Mouse (Mus musculus): ENCODE data around the gene Tnrc18.
"Not testable (repeated sequence)": the region's sequence is repeated elsewhere in the genome, so short reads cannot be mapped to it uniquely, and the experiment has no call there.

Tnrc18 gene

DNA sequence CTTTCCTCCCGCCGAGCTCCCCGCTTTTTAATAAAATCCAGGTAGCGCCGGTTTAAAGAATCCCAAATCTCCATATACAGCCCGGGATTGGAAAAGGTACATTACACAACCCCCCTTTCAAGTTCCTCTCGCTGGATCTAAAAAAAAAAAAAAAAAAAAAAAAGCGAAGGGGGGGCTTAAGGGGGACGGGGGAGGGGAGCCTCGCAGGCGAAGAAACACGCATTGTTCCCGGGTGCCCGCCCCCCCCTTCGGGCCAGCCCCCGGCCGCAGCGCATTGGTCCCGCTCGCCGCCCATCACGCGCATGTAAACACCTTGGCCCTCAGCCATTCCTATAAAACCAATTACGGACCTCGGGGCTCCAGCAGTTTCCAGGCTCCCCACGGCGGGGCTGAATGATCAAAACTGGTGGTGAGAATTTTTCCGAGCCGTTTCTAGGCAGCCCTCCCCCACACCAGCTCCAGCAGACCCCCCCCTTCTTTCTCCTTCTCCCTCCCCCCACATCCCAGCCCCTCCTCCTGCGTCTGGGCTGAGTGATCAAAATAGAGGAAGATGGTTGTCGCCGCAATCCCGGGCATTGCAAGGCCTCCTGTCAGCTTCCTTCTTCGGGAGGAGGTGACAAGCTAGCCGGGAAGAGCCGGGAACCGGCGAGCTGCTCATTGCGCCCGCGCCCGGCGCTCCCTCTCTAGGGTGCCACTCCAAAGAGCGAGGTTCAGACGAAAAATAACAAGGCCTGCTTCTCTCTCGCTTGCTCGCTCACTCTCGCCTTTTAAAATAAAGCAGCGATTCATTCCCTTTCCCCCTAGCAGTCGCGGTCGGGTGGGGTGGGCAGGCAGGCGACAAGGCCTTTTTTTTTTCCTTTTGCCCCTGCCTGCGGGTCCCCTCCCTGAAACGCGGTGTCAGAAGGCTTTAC is at the start of gene Tnrc18:
Gene Tnrc18, minus strand, starts transcription at position 139 of the 911 bp plus-strand sequence.
- DNase-seq (ENCODE audit: low read depth, low spot score) = peak; percentile 98

DNA sequence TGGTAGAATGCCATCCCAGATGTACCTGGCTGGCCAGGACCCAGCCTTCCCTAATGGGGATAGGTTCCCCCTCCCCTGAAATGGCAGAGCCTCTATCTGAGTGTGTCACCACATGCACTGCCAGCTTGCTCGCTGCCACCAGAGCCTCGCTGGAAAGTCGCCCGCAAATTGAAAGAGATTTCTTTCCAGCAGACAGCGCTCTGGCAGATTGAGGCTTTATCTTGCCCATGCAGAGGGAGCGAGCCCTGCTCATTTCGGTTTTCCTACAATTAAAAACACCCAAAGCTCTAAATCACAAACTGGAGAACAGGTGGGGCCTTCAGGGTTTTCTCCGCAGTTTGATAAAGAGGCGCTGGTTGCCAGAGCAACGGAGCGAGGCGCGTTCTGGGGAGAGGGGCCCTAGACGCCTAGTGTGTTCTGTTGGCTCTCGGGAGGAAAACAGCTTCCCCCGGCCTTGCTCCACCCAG is 40.3 kb upstream of the Tnrc18 start:
- DNase-seq (ENCODE audit: low read depth, low spot score) = peak; percentile 75

DNA sequence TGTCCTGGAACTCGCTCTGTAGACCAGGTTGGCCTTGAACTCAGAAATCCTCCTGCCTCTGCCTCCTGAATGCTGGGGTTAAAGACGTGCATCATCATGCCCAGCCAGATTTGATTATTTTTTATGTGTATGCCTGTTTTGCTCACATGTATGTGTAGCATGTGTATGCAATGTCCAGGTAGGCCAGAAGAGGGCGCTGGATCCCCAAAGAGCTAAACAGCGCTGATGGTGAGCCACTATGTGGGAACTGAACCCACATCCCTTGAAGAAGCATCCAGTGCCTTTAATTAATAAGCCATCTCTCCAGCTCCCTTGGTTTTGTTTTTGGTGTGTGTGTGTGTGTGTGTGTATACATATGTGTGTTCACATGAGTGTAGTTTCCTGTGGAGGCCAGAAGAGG is 38.9 kb upstream of the Tnrc18 start:
- no peak for DNase-seq (ENCODE audit: low read depth, low spot score)

DNA sequence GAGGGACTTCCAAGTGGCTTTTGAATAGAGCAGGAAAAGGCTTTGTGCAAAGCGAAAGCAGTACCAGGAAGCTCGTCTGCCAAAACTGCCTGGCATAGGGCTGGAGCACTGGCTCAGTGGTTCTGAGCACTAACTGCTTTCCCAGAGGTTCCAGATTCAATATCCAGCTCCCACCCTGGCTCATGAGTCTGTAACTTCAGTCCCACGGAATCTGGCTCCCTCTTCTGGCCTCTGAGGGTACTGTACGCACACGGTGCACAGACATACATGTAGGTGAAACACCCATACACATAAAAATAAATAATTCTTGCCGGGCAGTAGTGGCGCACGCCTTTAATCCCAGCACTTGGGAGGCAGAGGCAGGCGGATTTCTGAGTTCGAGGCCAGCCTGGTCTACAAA is 37.4 kb upstream of the Tnrc18 start:
- no peak for DNase-seq (ENCODE audit: low read depth, low spot score)

DNA sequence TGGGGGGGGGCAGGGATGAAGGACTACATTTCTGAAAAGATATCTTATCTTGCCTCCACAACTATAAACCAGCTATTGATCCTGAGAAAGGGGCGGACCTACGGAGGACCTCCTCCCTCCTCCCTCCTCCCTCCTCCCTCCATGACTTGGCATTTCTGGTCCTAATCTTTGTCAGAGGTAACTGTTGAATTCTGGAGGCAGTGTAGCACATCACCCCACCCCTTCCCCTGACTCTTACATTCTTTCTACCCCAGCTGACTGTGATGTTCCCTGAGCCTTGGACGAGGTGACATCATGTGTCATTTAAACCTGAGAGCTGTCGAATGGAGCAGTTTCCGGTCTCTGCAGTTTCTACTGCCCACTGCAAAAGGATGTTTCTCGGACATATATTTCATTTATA is 36.1 kb upstream of the Tnrc18 start:
- no peak for DNase-seq (ENCODE audit: low read depth, low spot score)

DNA sequence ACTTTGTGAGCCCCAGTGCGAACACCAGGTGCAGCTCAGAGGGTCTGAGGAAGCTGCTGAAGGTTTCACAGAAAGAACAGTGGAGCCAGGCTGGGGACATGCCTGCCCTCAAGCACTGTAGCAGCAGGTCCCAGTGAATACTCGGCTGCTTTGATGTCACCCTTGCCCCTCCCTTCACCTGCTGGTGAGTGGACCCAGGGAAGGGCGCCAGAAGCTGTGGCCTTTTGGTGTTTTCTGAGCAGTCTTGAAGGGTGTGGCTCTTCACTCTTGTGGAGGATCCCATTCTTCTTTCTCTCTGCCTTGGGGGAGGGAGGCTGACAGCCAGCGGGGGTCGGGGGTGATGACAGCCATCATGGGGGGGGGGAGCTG is 34.2 kb upstream of the Tnrc18 start:
- DNase-seq (ENCODE audit: low read depth, low spot score) = no peak

DNA sequence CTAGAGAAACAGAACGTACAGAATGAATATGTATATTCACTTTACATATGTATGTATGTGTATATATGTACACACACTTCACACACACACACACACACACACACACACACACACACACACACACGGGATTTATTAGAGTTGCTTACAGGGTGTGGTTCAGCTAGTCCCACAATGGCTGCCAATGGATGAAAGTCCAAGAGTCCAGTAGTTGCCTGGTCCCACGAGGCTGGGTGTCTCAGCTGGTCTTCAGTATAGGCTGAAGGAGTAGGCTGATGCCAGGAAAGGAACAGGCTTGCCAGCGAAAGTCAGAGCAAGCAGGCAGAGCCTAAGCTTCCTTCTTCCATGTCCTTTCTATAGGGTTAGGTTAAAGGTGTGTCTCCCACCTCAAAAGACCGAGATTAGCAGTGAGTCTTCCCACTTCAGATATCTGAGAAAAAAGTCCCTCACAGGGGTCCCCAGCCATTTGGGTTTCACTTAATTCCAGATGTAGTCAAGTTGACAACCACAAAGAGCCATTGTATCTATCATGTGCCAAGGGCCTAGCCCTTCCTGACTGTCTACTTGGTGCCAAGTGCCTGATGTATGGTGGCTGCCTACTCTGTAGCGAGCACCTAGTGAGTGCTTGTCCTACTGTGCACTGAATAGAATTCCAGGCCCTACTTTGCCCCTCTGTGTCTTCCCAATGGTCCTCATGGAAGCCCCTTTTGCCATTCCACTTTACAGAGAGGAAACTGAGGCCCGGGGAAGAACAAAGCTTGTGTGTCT is 33.6 kb upstream of the Tnrc18 start:
- no peak for DNase-seq (ENCODE audit: low read depth, low spot score)

DNA sequence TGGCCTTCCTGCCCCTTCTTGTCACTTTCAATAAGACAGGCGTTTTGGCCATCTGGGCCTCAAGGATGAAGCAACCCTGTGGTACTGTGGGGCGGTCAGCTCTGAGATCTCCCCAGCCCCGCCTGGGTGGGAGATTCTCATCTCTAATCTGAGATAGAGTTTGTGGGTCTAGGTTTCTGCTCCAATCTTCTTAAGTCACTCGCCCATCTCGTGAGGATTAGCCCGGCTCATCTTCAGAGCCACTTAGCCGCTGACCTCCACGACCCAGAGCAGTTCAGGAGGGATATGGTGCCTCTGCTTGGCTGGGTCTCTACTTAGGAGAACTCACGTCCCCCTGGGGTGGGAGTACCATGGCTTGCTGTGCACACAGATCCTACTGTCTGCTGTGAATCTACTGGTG is 33.0 kb upstream of the Tnrc18 start:
- DNase-seq (ENCODE audit: low read depth, low spot score) = no peak

DNA sequence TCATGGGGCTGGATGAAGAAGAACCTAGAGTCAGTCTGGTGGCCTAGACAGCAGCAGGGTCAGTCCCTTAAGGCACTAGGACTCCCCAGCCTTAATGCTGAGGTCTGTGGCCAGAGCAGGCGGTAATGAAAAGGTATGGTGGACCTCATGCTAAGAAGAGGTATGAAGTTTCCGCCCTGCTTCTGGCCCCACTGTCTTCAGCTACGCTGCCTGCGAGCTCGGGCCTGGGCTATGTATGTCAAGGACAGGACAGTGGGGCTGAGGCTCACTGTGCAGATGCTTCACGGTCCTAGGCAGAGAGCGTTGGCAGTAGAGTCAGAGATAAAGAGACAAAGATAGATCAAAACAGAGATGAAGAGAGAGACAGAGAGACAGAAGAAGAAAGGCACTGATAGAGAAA is 31.4 kb upstream of the Tnrc18 start:
- no peak for DNase-seq (ENCODE audit: low read depth, low spot score)

DNA sequence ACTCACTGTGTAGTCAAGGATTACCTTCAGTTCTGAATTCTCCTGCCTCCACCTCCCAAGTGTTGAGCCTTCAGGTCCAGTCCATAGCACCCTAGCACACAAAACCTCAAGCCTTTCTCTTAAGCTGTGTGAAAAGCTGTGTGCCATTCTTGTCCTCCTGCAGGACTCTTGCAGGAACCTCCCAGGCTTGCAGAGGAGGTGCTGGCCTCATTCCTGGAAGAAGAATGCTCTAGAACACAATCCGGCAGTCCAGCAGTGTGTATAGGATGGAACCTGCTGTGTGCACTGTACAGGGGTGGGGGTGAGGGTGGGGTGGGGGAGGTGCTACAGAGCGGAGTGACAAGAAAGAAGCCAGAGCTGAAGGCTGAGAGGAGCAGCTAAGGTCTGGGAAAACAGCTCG is 30.7 kb upstream of the Tnrc18 start:
- DNase-seq (ENCODE audit: low read depth, low spot score) = no peak

DNA sequence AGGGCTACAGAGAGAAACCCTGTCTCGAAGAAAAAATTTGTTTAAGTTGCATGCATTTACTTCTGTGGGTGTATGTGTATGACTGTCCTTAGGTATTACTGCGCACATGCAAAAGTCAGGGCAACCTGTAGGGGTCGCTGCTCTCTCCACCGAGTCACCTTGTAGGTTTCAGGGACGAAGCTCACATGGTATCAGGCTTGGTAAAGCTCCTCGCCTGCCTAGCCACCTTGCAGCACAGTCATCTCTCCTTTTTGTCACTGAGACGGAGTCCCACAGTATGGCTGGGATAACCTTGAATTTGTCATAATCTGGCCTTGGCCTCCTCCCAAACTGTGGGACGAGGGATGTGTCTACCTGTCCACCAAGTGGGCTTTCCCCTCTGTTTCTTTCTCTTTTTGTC is 27.0 kb upstream of the Tnrc18 start:
- no peak for DNase-seq (ENCODE audit: low read depth, low spot score)

DNA sequence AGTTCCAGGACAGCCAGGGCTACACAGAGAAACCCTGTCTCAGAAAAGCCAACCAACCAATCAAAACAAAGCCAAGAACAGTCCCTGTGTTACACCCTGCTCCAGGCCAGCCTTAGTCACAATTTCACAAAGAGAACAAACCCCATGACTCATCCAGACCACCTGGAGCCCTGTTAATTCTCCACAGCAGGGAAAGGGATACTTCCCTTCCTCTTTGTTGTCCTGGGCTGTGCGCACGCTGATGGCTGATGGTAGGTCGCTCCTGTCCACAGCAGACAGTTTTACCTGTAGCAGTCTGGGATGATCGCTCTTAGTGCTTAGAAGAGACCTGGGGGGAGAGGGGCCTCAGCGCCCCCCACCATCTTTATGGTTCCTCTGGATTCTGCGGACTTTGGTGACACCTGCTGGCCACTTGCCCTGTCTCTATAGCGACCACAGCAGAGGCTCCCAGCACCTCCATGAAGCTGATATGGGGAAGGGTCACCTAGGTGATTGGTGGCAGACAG is 24.7 kb upstream of the Tnrc18 start:
- DNase-seq (ENCODE audit: low read depth, low spot score) = no peak

DNA sequence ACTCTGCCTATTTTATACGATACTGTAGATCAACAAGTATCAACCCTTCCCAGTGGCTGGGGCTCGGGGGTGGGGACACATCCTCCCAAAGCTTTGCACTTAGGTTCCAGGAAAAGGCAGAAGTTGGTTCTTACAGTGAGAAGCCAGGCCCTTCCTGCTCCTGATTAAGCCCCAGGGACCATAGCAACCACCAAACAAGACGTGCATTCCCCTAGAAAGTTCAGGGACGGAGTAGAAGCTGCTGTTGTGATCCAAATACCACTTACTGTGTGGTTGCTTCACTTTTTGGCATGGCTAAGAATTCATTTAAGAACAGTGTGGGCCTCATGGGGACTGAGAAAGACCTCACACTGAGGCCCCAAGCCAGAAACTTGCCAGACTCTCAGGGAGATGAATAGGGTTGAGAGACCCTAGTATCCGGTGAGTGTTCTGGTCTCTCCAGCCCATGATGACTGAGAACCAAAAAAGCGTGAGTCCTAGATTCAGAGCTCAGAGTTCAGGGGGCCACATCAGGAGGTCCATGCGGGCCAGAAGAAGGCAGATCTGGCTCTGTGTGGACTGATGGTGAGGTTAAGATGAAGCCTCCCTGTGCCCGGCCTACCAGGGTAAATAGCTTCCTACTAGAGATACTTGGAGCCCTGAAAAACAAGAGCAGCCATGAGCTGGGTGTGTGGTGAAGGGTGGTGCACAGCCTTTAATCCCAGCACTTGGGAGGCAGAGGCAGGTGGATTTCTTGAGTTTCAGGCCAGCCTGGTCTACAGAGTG is 24.1 kb upstream of the Tnrc18 start:
- DNase-seq (ENCODE audit: low read depth, low spot score) = no peak

DNA sequence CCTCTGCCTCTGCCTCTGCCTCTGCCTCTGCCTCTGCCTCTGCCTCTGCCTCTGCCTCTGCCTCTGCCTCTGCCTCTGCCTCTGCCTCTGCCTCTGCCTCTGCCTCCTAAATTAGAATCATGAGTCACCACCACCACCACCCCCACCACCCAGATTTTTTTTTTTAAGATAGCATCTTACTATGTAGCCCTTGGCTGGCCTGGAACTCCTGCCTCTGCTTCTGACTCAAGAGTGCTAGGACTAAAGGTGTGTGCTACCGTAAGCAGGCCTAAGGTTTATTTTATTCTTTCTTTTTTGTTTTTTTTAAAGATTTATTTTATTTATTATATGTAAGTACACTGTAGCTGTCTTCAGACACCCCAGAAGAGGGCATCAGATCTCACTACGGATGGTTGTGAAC is 20.0 kb upstream of the Tnrc18 start:
- not testable (repeated sequence) for DNase-seq (ENCODE audit: low read depth, low spot score)

DNA sequence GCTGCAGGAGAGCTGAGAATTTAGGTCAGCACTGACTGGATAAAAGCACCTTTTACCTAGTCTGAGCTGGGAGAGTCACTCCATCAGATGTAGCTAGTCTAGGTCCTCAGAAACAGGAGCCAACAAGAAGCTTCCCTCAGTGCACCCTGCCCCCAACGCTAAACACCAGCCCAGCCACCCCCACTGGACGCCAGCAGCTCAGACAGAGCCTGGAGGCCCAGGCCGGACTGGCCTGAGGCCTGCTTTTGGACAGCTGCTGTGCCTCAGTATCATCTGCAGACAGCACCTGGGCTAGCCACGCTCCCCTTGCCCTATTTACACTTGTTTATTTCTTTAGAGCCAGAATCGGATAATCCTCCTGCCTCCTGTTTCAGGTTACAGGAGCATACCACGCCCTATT is 19.4 kb upstream of the Tnrc18 start:
- DNase-seq (ENCODE audit: low read depth, low spot score) = no peak

DNA sequence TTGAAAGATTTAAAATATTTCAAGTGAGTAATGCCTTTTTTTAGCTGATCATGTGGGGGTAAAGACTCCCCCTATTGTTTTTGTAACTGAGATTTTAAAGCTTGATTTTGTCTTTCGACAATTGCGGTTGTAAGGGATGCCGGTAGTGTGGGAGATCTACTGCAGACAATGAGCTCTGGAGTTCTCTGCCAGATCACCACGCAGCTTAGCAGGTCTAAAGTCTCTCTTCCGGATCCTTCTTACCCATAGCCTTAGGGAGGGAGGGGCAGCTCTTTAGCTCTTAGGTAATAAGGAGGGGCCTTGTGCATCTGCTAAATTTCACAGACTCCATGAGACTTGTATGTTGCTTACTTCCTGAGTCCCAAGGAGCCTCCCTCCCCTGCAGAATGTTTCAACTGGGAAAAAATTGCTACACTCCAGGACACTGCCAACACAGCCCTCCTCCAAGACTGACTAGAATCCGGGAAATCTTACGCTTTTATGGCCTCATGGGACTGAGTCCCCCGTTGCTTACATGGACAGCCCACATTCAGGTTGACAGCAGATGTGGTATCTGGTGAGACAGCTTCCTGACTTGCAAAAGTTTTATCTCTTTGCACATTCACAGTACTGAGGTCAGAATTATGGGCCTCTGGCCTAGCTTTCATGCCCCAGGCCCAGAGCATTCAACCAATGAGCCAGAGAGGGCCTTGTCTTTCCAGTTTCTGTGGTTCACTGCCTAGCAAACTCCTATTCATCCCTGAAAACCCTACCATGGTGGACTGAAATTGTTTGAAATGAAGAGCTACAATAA is 16.4 kb upstream of the Tnrc18 start:
- no peak for DNase-seq (ENCODE audit: low read depth, low spot score)

DNA sequence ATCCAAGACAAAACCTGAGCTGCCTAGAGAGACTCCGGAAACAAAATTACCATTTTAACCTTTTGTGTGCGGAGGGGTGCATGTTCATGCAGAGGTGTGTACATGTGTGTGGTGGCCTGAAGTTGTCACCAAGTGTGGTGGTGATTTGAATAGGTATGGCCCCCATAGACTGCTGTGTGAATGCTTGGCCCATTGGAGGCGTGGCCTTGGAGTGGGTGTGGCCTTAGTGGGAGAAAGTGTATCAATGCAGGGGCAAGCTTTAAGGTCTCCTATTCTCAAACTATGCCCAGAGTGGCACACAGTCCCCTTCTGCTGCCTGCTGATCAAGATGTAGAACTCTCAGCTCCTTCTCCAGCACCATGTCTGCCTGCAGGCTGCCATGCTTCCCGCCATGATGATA is 8.7 kb upstream of the Tnrc18 start:
- no peak for DNase-seq (ENCODE audit: low read depth, low spot score)

DNA sequence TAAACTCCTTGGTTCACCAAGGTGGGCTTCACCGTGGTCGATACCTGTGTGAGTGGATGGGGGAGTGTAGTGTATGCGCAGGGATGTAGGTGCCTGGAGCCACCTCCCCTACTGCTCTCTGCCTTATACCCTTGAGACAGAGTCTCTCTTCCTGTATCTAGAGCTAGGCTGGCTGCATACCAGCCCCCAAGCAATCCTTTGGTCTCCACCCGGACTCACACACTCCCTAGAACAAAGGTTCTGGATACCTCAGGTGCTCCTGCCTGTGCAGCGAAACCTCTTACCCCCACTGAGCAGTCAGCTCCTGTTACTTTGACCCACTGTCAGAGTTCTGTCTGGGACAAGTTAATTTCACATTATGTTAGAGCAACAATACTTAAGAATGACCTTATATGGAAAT is 8.2 kb upstream of the Tnrc18 start:
- no peak for DNase-seq (ENCODE audit: low read depth, low spot score)

DNA sequence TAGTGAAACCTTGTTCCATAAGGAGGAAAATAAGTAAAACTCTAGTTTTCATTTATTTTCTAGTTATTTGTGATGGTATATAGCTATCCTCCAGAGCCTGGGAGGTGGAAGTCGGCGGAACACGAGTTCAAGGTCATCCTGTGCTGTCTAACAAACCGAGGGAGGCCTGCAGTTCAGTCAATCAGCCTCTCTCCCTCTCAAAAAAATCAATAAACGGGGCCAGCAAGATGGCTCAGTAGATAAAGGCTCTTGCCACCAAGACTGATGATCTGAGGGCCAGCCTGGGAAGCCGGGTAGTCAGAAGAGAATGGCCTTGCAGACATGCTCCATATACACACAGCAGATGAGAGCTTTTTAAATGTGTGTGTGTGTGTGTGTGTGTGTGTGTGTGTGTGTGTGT is 6.6 kb upstream of the Tnrc18 start:
- no peak for DNase-seq (ENCODE audit: low read depth, low spot score)

DNA sequence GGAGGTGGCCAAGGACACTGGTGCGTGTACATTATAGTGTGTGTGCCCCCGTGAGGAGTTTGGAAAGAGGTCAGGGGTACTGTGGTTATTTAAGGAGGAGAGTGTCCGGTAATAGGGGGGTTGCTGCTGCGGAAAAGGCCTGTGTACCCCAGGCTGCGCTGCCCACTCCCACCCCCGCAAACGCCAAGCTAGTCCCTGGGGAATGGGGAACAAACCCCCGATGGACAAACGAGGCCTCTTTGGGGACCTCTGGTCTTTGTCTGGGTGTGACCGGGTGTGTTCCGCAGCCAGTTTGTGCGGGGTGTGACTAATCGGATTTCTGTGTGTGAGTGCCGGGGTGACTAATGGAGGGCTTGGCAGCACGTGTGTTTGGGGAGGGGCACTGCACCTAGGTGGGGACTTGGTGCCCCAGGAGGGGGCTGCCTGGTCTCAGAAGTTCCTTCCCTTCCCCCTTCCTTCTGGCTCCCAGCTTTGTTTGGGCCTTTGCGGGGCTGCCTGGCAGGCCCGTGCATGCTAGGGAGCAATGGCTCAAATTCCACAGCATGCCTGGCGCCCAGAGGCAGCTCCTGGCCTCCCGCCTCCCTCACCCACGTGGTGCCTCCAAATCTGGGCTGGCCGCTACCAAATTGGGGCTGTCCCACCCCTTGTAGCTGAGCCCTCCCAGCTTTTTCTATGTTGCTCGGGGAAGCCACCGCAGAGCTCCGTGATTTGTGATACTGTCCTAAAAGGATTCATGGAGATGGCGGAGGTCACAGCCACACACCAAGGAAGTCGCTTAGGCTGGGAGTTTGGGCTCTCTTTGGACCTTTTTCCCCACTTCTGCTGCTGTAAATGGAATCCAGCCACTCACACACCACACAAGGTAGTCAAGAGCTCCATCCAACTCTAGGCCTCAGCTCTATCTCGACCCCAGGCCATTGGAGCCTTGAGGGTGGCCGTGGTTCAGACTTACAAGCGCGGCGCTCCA is 5.9 kb upstream of the Tnrc18 start:
- DNase-seq (ENCODE audit: low read depth, low spot score) = no peak
